8 mouse cellular contexts compared by ENCODE assay signal in genomic region chr13:104178650-104179121, GRCm38 (mm10). TPM values are rescaled to one million over a fixed set of nuclear protein-coding genes. Genes with fewer than 3 reads are reported as not detected.
DNase-seq lines count a peak whose midpoint lies in the region; ATAC-seq and TF ChIP-seq lines count a peak whose summit lies in the region.

Gene Trim23, plus strand, starts transcription at chr13:104178797.

- no peak for TF ChIP-seq CTCF in kidney, adult 2 months (conservative IDR thresholded peaks at IDR 0.05; ENCODE audit: insufficient read depth, insufficient read length, low read depth, low read length)
- TF ChIP-seq CTCF in spleen, adult 2 months (IDR thresholded peaks at IDR 0.05; ENCODE audit: extremely low read depth, insufficient read depth, insufficient read length, insufficient replicate concordance) = no peak

- H3K27me3 ChIP-seq in embryonic facial prominence, embryonic 13.5 days = no peaks in the 10 kb centered on the region
- no peaks in the 10 kb centered on the region for H3K27me3 ChIP-seq in kidney, adult 2 months (replicated peaks; ENCODE audit: control insufficient read depth, insufficient read depth, low read length)
- no peaks in the 10 kb centered on the region for H3K27me3 ChIP-seq in limb, embryonic 12.5 days
- no peaks in the 10 kb centered on the region for H3K27me3 ChIP-seq in midbrain, embryonic 15.5 days (replicated peaks)
- no peaks in the 10 kb centered on the region for H3K27me3 ChIP-seq in spleen, adult 2 months (ENCODE audit: control insufficient read depth, insufficient read depth, low read length)

- peak; percentile 81 for TF ChIP-seq POLR2A in kidney, adult 2 months (IDR thresholded peaks at IDR 0.05; ENCODE audit: low read depth, low read length)
- peak; percentile 64 for TF ChIP-seq POLR2A in spleen, adult 2 months (IDR thresholded peaks at IDR 0.05; ENCODE audit: low read depth, low read length)

- H3K9me3 ChIP-seq in embryonic facial prominence, embryonic 13.5 days = no peaks in the 10 kb centered on the region
- no peaks in the 10 kb centered on the region for H3K9me3 ChIP-seq in limb, embryonic 12.5 days
- no peaks in the 10 kb centered on the region for H3K9me3 ChIP-seq in midbrain, embryonic 15.5 days

- H3K36me3 ChIP-seq in embryonic facial prominence, embryonic 13.5 days = peaks cover 22% of the 10 kb centered on the region
- no peaks in the 10 kb centered on the region for H3K36me3 ChIP-seq in kidney, adult 2 months (ENCODE audit: control insufficient read depth, insufficient read depth, low read length)
- H3K36me3 ChIP-seq in limb, embryonic 12.5 days = peaks cover 25% of the 10 kb centered on the region
- 0 out of 2 replicates have a peak, but pooled peaks cover 2% of the 10 kb centered on the region for H3K36me3 ChIP-seq in midbrain, embryonic 15.5 days (replicated peaks)
- H3K36me3 ChIP-seq in spleen, adult 2 months (ENCODE audit: control insufficient read depth, insufficient read depth, low read length) = peaks cover 1% of the 10 kb centered on the region; the same call in 1 of the 2 replicates

- H3K4me3 ChIP-seq in embryonic facial prominence, embryonic 13.5 days = peak within 1 kb of the TSS; percentile 70
- peak within 1 kb of the TSS; percentile 96 for H3K4me3 ChIP-seq in kidney, adult 2 months (ENCODE audit: insufficient read depth, low read depth, low read length)
- peak within 1 kb of the TSS; percentile 82 for H3K4me3 ChIP-seq in limb, embryonic 12.5 days (replicated peaks)
- peak within 1 kb of the TSS; percentile 78 for H3K4me3 ChIP-seq in midbrain, embryonic 15.5 days
- H3K4me3 ChIP-seq in spleen, adult 2 months (ENCODE audit: extremely low read depth, insufficient read depth, insufficient read length) = peak within 1 kb of the TSS; percentile 99

- H3K9ac ChIP-seq in embryonic facial prominence, embryonic 13.5 days = peak within 1 kb of the TSS; percentile 90
- H3K9ac ChIP-seq in limb, embryonic 12.5 days (replicated peaks) = peak within 1 kb of the TSS; percentile 85
- peak within 1 kb of the TSS; percentile 80 for H3K9ac ChIP-seq in midbrain, embryonic 15.5 days

- under 1% methylated on average over 38 of the region's 38 CpGs for WGBS in embryonic facial prominence, embryonic 13.5 days
- WGBS in kidney, adult 2 months = under 1% methylated on average over 38 of the region's 38 CpGs
- WGBS in limb, embryonic 12.5 days = under 1% methylated on average over 38 of the region's 38 CpGs
- 0% methylated on average over 38 of the region's 38 CpGs for WGBS in midbrain, embryonic 15.5 days
- WGBS in spleen, adult 2 months = under 1% methylated on average over 38 of the region's 38 CpGs

- H3K27ac ChIP-seq in embryonic facial prominence, embryonic 13.5 days = peak within 1 kb of the TSS; percentile 85
- peak within 1 kb of the TSS; percentile 67 for H3K27ac ChIP-seq in kidney, adult 2 months (ENCODE audit: insufficient read depth, low read depth, low read length)
- peak within 1 kb of the TSS; percentile 84 for H3K27ac ChIP-seq in limb, embryonic 12.5 days
- peak within 1 kb of the TSS; percentile 83 for H3K27ac ChIP-seq in midbrain, embryonic 15.5 days
- H3K27ac ChIP-seq in spleen, adult 2 months (ENCODE audit: insufficient read depth, low read length) = peak within 1 kb of the TSS; percentile 90

- peak; percentile 98 for ATAC-seq in embryonic facial prominence, embryonic 13.5 days (ENCODE audit: insufficient number of reproducible peaks, insufficient read depth, low FRiP score, low TSS enrichment, low read depth)
- ATAC-seq in limb, embryonic 12.5 days (ENCODE audit: insufficient number of reproducible peaks, insufficient read depth, low FRiP score, low TSS enrichment, low read depth) = peak; percentile 99
- peak; percentile 99 for ATAC-seq in midbrain, embryonic 15.5 days (replicated peaks)

- DNase-seq in 3134 (ENCODE audit: extremely low read depth, insufficient read length, low spot score) = peak; percentile 92
- DNase-seq in adrenal gland, postnatal 36 days = peak; percentile 97 to 99
- DNase-seq in heart, adult 18-20 months = peak; percentile 98 to 99
- DNase-seq in kidney, adult 2 months = peak; percentile 99
- DNase-seq in spleen, adult 2 months (ENCODE audit: low read depth in 1 of 2, low spot score in 2 of 2) = peak; percentile 95 to 96

- H3K4me1 ChIP-seq in embryonic facial prominence, embryonic 13.5 days = peaks cover 8% of the 10 kb centered on the region
- peaks cover 2% of the 10 kb centered on the region; the same call in 1 of the 2 replicates for H3K4me1 ChIP-seq in kidney, adult 2 months (ENCODE audit: control insufficient read depth, insufficient read depth, low read length)
- peaks cover 12% of the 10 kb centered on the region for H3K4me1 ChIP-seq in limb, embryonic 12.5 days (replicated peaks)
- H3K4me1 ChIP-seq in midbrain, embryonic 15.5 days = peaks cover 18% of the 10 kb centered on the region
- peaks cover 5% of the 10 kb centered on the region for H3K4me1 ChIP-seq in spleen, adult 2 months (ENCODE audit: control insufficient read depth, insufficient read depth, insufficient read length)

- H3K4me2 ChIP-seq in embryonic facial prominence, embryonic 13.5 days = peak within 1 kb of the TSS; percentile 74
- peak within 1 kb of the TSS; percentile 67 for H3K4me2 ChIP-seq in limb, embryonic 12.5 days
- peak within 1 kb of the TSS; percentile 89 for H3K4me2 ChIP-seq in midbrain, embryonic 15.5 days

RNA-seq across cellular contexts. Expression of gene Trim23, which starts in this region (rescaled TPM):
- total RNA-seq in adrenal gland, postnatal 36 days (2021) = 10 to 100 TPM; 18.0 to 24.4 TPM
- polyA plus RNA-seq in embryonic facial prominence, embryonic 13.5 days (2015; fragmentation: Nextera tagmentation; extraction: Ambion mirVana) = 21.5 and 22.4 TPM in 2 replicates
- total RNA-seq in heart, adult 18-20 months (2021) = 10 to 100 TPM; 22.4 to 24.5 TPM
- polyA plus RNA-seq in kidney, adult 2 months (2012; rRNA removed) = 2.8 and 4.0 TPM in 2 replicates
- 23.3 and 23.8 TPM in 2 replicates for polyA plus RNA-seq in limb, embryonic 12.5 days (2016; fragmentation: Nextera tagmentation; extraction: Ambion mirVana)
- polyA plus RNA-seq in midbrain, embryonic 15.5 days (2015; fragmentation: Nextera tagmentation; extraction: Ambion mirVana) = 34.8 and 37.0 TPM in 2 replicates
- 1.2 and 1.5 TPM in 2 replicates for polyA plus RNA-seq in spleen, adult 2 months (2012; rRNA removed)

Comparison
In these comparisons a context has a peak if more than half of its experiments do, and no peak if none do; other contexts are left out.
1. Peak in every context shown above with its lines: DNase-seq, ATAC-seq, H3K4me3 ChIP-seq and H3K27ac ChIP-seq.